Mouse (Mus musculus): Measurements from ENCODE around the gene Ermap.

Ermap gene

GRCm38 (mm10) chr4:119185771-119186170 lies 4.0 kb downstream of the Ermap start:
- no peak for DNase-seq (ENCODE audit: low spot score in 2 of 2)

- DNase-seq (ENCODE audit: low spot score in 2 of 2): no peak
Observed at GRCm38 (mm10) chr4:119183525-119183924, 6.3 kb downstream of the Ermap start.

DNA sequence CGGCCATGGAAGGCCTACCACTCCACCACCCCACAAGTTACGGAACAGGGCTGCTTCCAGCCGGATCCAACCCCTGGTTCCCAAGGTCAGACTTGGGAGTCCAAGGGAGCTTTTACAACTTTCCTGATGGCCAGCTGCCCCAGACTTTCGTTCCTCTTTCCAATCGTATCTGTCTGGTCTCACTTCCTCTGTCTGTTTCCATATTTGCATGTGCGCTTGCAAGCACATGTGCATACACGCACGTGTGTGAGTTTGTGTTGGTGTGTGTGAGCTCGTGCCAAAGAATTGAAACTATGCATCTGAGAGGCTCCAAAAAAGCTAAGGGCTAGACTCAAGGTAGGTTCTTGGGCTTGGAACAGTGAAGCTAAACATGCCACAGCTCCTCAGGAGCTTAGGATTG lies 8.4 kb downstream of the Ermap start:
- DNase-seq (ENCODE audit: low spot score in 2 of 2): no peak

- DNase-seq (ENCODE audit: low spot score in 2 of 2): no peak
Observed at GRCm38 (mm10) chr4:119180133-119180707, 9.6 kb downstream of the Ermap start.

- DNase-seq (ENCODE audit: low spot score in 2 of 2): no peak
Observed at GRCm38 (mm10) chr4:119178331-119178730, 11.5 kb downstream of the Ermap start.

GRCm38 (mm10) chr4:119177702-119178101 lies 12.1 kb downstream of the Ermap start:
- DNase-seq (ENCODE audit: low spot score in 2 of 2): no peak

DNA sequence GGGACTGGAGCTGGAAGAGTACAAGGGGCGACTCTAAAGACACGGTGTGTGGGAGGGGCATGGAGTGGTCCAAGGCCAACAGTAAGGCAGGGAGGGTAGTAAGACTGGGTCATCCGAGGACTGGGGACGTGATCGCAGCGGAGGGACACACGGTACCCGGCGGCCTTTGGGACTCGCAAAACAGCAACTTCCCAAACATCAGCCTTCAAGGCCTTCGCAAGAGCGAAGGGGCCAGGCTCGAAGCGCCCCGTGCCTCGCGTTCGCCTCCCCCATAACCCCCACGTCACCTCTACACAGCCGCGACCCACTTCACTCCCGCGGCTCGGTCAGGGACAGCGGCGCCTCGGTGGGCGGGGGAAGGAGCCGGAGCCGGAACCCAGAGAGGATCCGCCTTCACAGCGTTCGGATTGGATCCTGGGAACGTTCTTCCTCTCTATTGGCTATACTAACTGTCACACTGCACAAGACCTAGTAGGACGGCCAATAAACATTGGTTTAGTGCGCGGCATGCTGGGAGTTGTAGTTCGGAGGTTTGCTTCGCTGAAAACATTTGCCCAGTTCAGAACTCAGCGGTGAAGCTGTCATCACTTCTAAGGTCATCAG lies 15.9 kb downstream of the Ermap start, which contains the start of gene Zfp691:
TSS of gene Zfp691 (minus strand) at position 345 of the 603 bp plus-strand sequence.
- peak; percentile 96 to 97 for DNase-seq (ENCODE audit: low spot score in 2 of 2)

DNA sequence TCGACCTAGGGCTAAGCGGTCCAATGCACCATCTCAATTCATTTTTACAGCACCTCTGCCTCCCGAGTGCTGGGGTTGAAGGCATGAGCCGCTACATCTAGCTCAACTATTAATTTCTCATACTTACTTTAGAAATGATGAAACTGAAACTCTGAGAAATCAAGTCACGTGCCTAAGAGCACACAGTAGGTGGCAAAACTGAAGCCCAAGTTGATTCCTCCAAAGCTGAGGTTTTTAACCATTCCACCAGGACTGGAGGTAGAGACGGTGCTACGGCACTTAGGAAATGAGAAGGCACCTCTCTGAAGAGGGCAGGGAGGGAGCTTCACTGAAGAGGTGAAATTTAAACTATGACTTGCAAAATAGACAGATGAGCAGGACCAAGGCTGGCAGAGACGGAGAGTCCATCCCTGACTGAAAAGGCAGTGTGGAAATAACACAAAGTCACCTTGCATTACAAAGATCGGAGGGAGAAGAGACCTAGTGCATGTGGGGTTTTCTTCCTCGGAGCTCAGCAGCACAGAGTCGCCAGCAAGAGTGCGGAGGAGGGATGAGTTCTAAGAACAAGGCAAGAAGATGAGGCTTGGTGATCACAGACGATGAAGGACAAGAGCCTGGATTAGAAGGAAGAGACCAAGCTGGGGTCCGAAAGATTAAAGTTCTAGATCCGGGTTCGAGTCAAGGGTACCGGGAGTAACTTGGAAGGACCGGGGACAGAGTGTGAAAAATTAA lies 16.7 kb downstream of the Ermap start:
- peak in 1 of 2 experiments; percentile 38 for DNase-seq (ENCODE audit: low spot score in 2 of 2)

- peak; percentile 49 to 92 for DNase-seq (ENCODE audit: low spot score in 2 of 2)
Observed at GRCm38 (mm10) chr4:119167663-119168062, 22.1 kb downstream of the Ermap start.

GRCm38 (mm10) chr4:119167068-119167467 lies 22.7 kb downstream of the Ermap start:
- no peak for DNase-seq (ENCODE audit: low spot score in 2 of 2)

- DNase-seq (ENCODE audit: low spot score in 2 of 2): no peak
Observed at GRCm38 (mm10) chr4:119165916-119166315, 23.9 kb downstream of the Ermap start.

GRCm38 (mm10) chr4:119162990-119163389 lies 26.8 kb downstream of the Ermap start:
- DNase-seq (ENCODE audit: low spot score in 2 of 2): no peak

DNA sequence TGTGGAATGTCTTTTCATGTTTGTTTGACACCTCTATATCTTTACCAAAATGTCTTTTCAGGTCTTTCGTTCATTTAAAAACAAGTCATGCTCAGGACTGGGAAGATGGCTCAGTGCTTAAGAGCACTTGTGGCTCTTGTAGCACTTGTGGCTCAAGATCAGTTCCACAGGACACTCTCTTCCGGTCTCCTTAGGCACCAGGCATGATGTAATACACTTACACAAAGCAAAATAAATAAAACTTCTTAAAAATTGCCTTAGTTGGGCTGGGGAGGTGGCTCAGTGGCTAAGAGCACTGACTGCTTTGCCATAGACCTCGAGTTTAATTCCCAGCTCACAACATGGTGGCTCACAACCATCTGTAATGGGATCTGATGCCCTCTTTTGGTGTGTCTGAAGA lies 28.5 kb downstream of the Ermap start:
- no peak for DNase-seq (ENCODE audit: low spot score in 2 of 2)

DNA sequence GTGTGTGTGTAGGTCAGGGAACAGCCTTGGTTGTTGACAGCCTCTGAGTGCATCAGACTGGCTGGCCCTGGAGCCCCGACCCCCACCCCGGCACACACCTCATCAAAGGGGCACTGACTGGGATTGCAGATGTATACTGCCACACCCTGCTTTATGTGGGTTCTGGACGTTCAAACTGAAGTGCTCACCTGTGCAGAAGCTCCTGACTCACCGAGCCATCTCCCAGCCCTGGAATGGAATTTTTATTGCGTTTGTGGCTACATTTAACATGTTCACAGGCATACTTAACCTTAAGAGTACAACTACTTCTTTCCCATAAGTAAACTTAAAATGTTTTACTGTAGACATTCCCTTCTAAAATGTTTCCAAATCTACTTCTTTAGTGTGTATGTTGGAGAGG lies 31.9 kb downstream of the Ermap start:
- no peak for DNase-seq (ENCODE audit: low spot score in 2 of 2)

GRCm38 (mm10) chr4:119157186-119157585 lies 32.6 kb downstream of the Ermap start:
- peak in 1 of 2 experiments; percentile 55 for DNase-seq (ENCODE audit: low spot score in 2 of 2)

GRCm38 (mm10) chr4:119148741-119149140 lies 41.1 kb downstream of the Ermap start:
- DNase-seq (ENCODE audit: low spot score in 2 of 2): no peak

DNA sequence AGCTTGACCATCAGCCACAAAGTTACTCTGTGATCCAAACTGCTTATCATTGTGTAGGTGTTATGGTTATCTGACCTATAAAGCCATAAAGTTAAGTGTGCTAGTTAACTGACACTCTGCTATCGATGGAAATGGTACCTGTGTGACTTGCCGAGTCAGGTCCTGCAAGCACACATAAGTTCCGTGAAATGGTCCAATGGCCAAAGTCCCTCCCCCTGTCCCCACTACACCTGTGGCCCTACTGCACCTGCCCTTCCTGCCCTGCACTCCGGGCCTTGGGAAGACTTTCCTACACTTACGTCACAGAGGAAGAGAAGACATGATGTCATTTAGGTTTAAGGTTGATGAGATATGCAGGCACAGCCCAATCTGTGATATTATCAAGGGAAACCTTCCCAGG lies 42.5 kb downstream of the Ermap start:
- DNase-seq (ENCODE audit: low spot score in 2 of 2): no peak

GRCm38 (mm10) chr4:119146816-119147215 lies 43.0 kb downstream of the Ermap start:
- DNase-seq (ENCODE audit: low spot score in 2 of 2): no peak

GRCm38 (mm10) chr4:119142230-119142871 lies 47.5 kb downstream of the Ermap start:
- DNase-seq (ENCODE audit: low spot score in 2 of 2): peak in 1 of 2 experiments; percentile 46

- DNase-seq (ENCODE audit: low spot score in 2 of 2): no peak
Observed at GRCm38 (mm10) chr4:119141191-119141590, 48.6 kb downstream of the Ermap start.

- DNase-seq (ENCODE audit: low spot score in 2 of 2): no peak
Observed at GRCm38 (mm10) chr4:119140126-119140525, 49.7 kb downstream of the Ermap start.

- DNase-seq (ENCODE audit: low spot score in 2 of 2): no peak
Observed at GRCm38 (mm10) chr4:119138776-119139175, 51.0 kb downstream of the Ermap start.
